Mouse (Mus musculus) cerebellum, postnatal 4 days (tissue): ENCODE measurements around the gene Sae1.
"Not testable (repeated sequence)": the region's sequence is repeated elsewhere in the genome, so short reads cannot be mapped to it uniquely, and the experiment has no call there.

Experiments
- DNase-seq, 2 experiments: peaks; one replicate each; pipeline ENCODE4 v3.0.0; 2022; ENCODE audit warnings: low spot score in 2 of 2, mixed read lengths in 1 of 2

The Sae1 gene

GRCm38 (mm10) chr7:16310521-16311452 lies 76.8 kb downstream of the Sae1 start:
- peak in 1 of 2 experiments; percentile 37 for DNase-seq

- DNase-seq = peak; percentile 67 to 75
Observed at GRCm38 (mm10) chr7:16310020-16310520, 77.5 kb downstream of the Sae1 start.

GRCm38 (mm10) chr7:16309318-16310019 lies 78.1 kb downstream of the Sae1 start:
- peak; percentile 67 to 79 for DNase-seq

- DNase-seq = no peak
Observed at GRCm38 (mm10) chr7:16308555-16309317, 78.9 kb downstream of the Sae1 start.

- DNase-seq = not testable (repeated sequence)
Observed at GRCm38 (mm10) chr7:16308093-16308492, 79.5 kb downstream of the Sae1 start, which contains the start of gene Bbc3. Gene Bbc3, plus strand, starts transcription at chr7:16308393.

GRCm38 (mm10) chr7:16307141-16307540 lies 80.5 kb downstream of the Sae1 start:
- not testable (repeated sequence) for DNase-seq

GRCm38 (mm10) chr7:16299419-16300035 lies 88.1 kb downstream of the Sae1 start:
- DNase-seq = peak; percentile 93 to 96

GRCm38 (mm10) chr7:16298927-16299326 lies 88.7 kb downstream of the Sae1 start:
- DNase-seq = no peak

- DNase-seq = no peak
Observed at GRCm38 (mm10) chr7:16297616-16298015, 90.0 kb downstream of the Sae1 start.

GRCm38 (mm10) chr7:16296766-16297390 lies 90.7 kb downstream of the Sae1 start:
- DNase-seq = peak; percentile 80 to 81

- DNase-seq = no peak
Observed at GRCm38 (mm10) chr7:16296146-16296545, 91.5 kb downstream of the Sae1 start.

GRCm38 (mm10) chr7:16295321-16295900 lies 92.2 kb downstream of the Sae1 start:
- peak in 1 of 2 experiments; percentile 63 for DNase-seq

- peak; percentile 92 to 97 for DNase-seq
Observed at GRCm38 (mm10) chr7:16294837-16295236, 92.8 kb downstream of the Sae1 start.

- DNase-seq = peak in 1 of 2 experiments; percentile 37
Observed at GRCm38 (mm10) chr7:16294346-16294745, 93.3 kb downstream of the Sae1 start.

GRCm38 (mm10) chr7:16287791-16288190 lies 99.8 kb downstream of the Sae1 start:
- DNase-seq = no peak

- DNase-seq = no peak
Observed at GRCm38 (mm10) chr7:16287016-16287415, 100.6 kb downstream of the Sae1 start.

GRCm38 (mm10) chr7:16286026-16286961 lies 101.3 kb downstream of the Sae1 start, which contains the start of gene Ccdc9:
Gene Ccdc9, minus strand, starts transcription at chr7:16286795.
- DNase-seq = peak; percentile 97 to 99

GRCm38 (mm10) chr7:16285450-16286025 lies 102.1 kb downstream of the Sae1 start:
- peak in 1 of 2 experiments; percentile 39 for DNase-seq

- no peak for DNase-seq
Observed at GRCm38 (mm10) chr7:16284904-16285303, 102.7 kb downstream of the Sae1 start.
